Mouse (Mus musculus) gastrocnemius, postnatal 25 days (tissue): ENCODE measurements around the gene Filip1l. TPM values are rescaled to one million over a fixed set of nuclear protein-coding genes. Genes with fewer than 3 reads are reported as not detected.

Experiments
- DNase-seq: peaks from one replicate; pipeline ENCODE4 v3.0.0; 2022
- long read RNA-seq, 2 experiments: library from polyadenylated mRNA; stranded (forward); transcript quantifications; one replicate each; pipeline ENCODE4 v2.0.0; 2021
- total RNA-seq, 2 experiments: library from RNA; stranded (reverse); gene quantifications; 1 replicate in 1 of 2; 2 replicates in 1 of 2; pipeline ENCODE4 v1.2.3; 2021

The Filip1l gene
- total RNA-seq: 10 to 100 TPM; 44.0 to 45.9 TPM
- long read RNA-seq, experiment 1, full-length matches to known transcripts: 3 of 6 reads
- long read RNA-seq, experiment 1, partial matches to known transcripts: 0 of 6 reads
- long read RNA-seq, experiment 1, other reads (novel, unspliced or antisense): 3 of 6 reads
- long read RNA-seq, experiment 2, full-length matches to known transcripts: 8 of 11 reads
- long read RNA-seq, experiment 2, partial matches to known transcripts: 0 of 11 reads
- long read RNA-seq, experiment 2, other reads (novel, unspliced or antisense): 3 of 11 reads

- peak; percentile 59 for DNase-seq
These were observed at the start of gene Filip1l for GRCm38 (mm10) chr16:57352751-57353150. TSS of gene Filip1l (plus strand) at chr16:57353093.

GRCm38 (mm10) chr16:57303716-57304115 is 49.2 kb upstream of the Filip1l start:
- no peak for DNase-seq

GRCm38 (mm10) chr16:57305463-57305862 is 47.4 kb upstream of the Filip1l start:
- DNase-seq: no peak

GRCm38 (mm10) chr16:57312130-57312529 is 40.8 kb upstream of the Filip1l start:
- DNase-seq: no peak

- no peak for DNase-seq
These were observed 39.4 kb upstream of the Filip1l start for GRCm38 (mm10) chr16:57313487-57313886.

GRCm38 (mm10) chr16:57314236-57314635 is 38.7 kb upstream of the Filip1l start:
- no peak for DNase-seq

GRCm38 (mm10) chr16:57315026-57315425 is 37.9 kb upstream of the Filip1l start:
- DNase-seq: no peak

- DNase-seq: no peak
These were observed 35.8 kb upstream of the Filip1l start for GRCm38 (mm10) chr16:57317127-57317526.

- DNase-seq: no peak
These were observed 34.8 kb upstream of the Filip1l start for GRCm38 (mm10) chr16:57317882-57318636.

- no peak for DNase-seq
These were observed 34.2 kb upstream of the Filip1l start for GRCm38 (mm10) chr16:57318637-57319125.

- DNase-seq: no peak
These were observed 33.4 kb upstream of the Filip1l start for GRCm38 (mm10) chr16:57319284-57320124.

GRCm38 (mm10) chr16:57326996-57327395 is 25.9 kb upstream of the Filip1l start:
- peak; percentile 77 for DNase-seq

GRCm38 (mm10) chr16:57329028-57329427 is 23.9 kb upstream of the Filip1l start:
- no peak for DNase-seq

- DNase-seq: no peak
These were observed 22.8 kb upstream of the Filip1l start for GRCm38 (mm10) chr16:57330111-57330510.

- DNase-seq: no peak
These were observed 20.6 kb upstream of the Filip1l start for GRCm38 (mm10) chr16:57332301-57332700.

- DNase-seq: no peak
These were observed 16.0 kb upstream of the Filip1l start for GRCm38 (mm10) chr16:57336770-57337423.

- DNase-seq: no peak
These were observed 12.9 kb upstream of the Filip1l start for GRCm38 (mm10) chr16:57339765-57340612.

- no peak for DNase-seq
These were observed 12.3 kb upstream of the Filip1l start for GRCm38 (mm10) chr16:57340613-57340898.

- DNase-seq: no peak
These were observed 6.6 kb upstream of the Filip1l start for GRCm38 (mm10) chr16:57346258-57346657.

GRCm38 (mm10) chr16:57349039-57349438 is 3.9 kb upstream of the Filip1l start:
- peak; percentile 73 for DNase-seq

- DNase-seq: no peak
These were observed 3.2 kb upstream of the Filip1l start for GRCm38 (mm10) chr16:57349689-57350088.
